Mouse (Mus musculus): ENCODE data around the gene Cdyl2. TPM values are rescaled to one million over a fixed set of nuclear protein-coding genes. Genes with fewer than 3 reads are reported as not detected.

Gene Cdyl2
- total and polyA plus RNA-seq, 3 experiments = not detected

GRCm38 (mm10) chr8:116524915-116525314 lies 207.9 kb downstream of the Cdyl2 start:
- no peak for DNase-seq (ENCODE audit: low read depth, low spot score)
- H3K79me2 ChIP-seq (ENCODE audit: control insufficient read depth, insufficient read depth, low read length, poor library complexity) = no peaks in the 10 kb centered on the region
- no peak for TF ChIP-seq ZKSCAN1 (IDR thresholded peaks at IDR 0.05; ENCODE audit: low read depth, low read length)
- TF ChIP-seq RAD21 (IDR thresholded peaks at IDR 0.05; ENCODE audit: low read depth, low read length) = no peak
- TF ChIP-seq JUND (IDR thresholded peaks at IDR 0.05; ENCODE audit: low read depth, low read length) = no peak
- TF ChIP-seq MAFK (IDR thresholded peaks at IDR 0.05; ENCODE audit: borderline replicate concordance, low read depth, low read length) = no peak
- TF ChIP-seq CHD2 (IDR thresholded peaks at IDR 0.05; ENCODE audit: low read length) = no peak
- TF ChIP-seq ZC3H11A (IDR thresholded peaks at IDR 0.05; ENCODE audit: low read depth, low read length) = no peak
- no peak for TF ChIP-seq RCOR1 (IDR thresholded peaks at IDR 0.05; ENCODE audit: low read depth, low read length)
- no peak for TF ChIP-seq TAL1 (IDR thresholded peaks at IDR 0.05; ENCODE audit: low read length)
- TF ChIP-seq NRF1 (IDR thresholded peaks at IDR 0.05; ENCODE audit: insufficient read depth, low read depth, low read length, poor library complexity, severe bottlenecking) = no peak
- TF ChIP-seq UBTF (IDR thresholded peaks at IDR 0.05; ENCODE audit: borderline replicate concordance, insufficient read depth, low read depth, low read length) = no peak
- TF ChIP-seq GABPA (IDR thresholded peaks at IDR 0.05; ENCODE audit: low read depth, low read length) = no peak
- TF ChIP-seq POLR2A (IDR thresholded peaks at IDR 0.05; ENCODE audit: control insufficient read depth in 1 of 2, insufficient read depth in 1 of 2, low read depth in 1 of 2, low read length in 2 of 2, poor library complexity in 1 of 2) = no peak
- no peak for TF ChIP-seq ZNF384 (IDR thresholded peaks at IDR 0.05; ENCODE audit: low read depth, low read length)
- TF ChIP-seq MYB (IDR thresholded peaks at IDR 0.05; ENCODE audit: low read depth, low read length) = no peak
- no peak for TF ChIP-seq EP300 (IDR thresholded peaks at IDR 0.05; ENCODE audit: low read depth in 1 of 2, low read length in 2 of 2)
- TF ChIP-seq CHD1 (IDR thresholded peaks at IDR 0.05; ENCODE audit: low read depth, low read length) = no peak
- TF ChIP-seq TCF12 (IDR thresholded peaks at IDR 0.05; ENCODE audit: low read depth, low read length) = no peak
- TF ChIP-seq MAZ (IDR thresholded peaks at IDR 0.05; ENCODE audit: low read depth, low read length) = no peak
- no peak for TF ChIP-seq MYC (IDR thresholded peaks at IDR 0.05; ENCODE audit: low read depth, low read length)
- no peaks in the 10 kb centered on the region for H3K36me3 ChIP-seq (ENCODE audit: control insufficient read depth in 1 of 2, insufficient read depth in 2 of 2, low read length in 2 of 2)
- no peak overlapping the region for H3K4me3 ChIP-seq (ENCODE audit: control insufficient read depth in 1 of 2, insufficient read depth in 1 of 2, low read depth in 2 of 2, low read length in 2 of 2)
- no peak overlapping the region for H3K9ac ChIP-seq (ENCODE audit: control insufficient read depth, low read depth, low read length, poor library complexity, severe bottlenecking)
- H3K27ac ChIP-seq (ENCODE audit: control insufficient read depth, low read depth, low read length) = no peak overlapping the region
- no peaks in the 10 kb centered on the region for H3K4me1 ChIP-seq (ENCODE audit: control insufficient read depth in 1 of 2, insufficient read depth in 2 of 2, low read length in 2 of 2)
- H3K27me3 ChIP-seq (ENCODE audit: control insufficient read depth in 1 of 2, insufficient read depth in 2 of 2, low read length in 2 of 2) = no peaks in the 10 kb centered on the region
- no peaks in the 10 kb centered on the region for H3K9me3 ChIP-seq (replicated peaks; ENCODE audit: insufficient read depth, low read length)

Other genes with a start within 250 kb of the Cdyl2 start
- not detected in 2 replicates for gene Dynlrb2, start 228.0 kb downstream of the Cdyl2 start, total RNA-seq (2012; rRNA removed)
- not detected for gene Dynlrb2, start 228.0 kb downstream of the Cdyl2 start, polyA plus RNA-seq (2012; ENCODE audit: insufficient read depth in 1 of 2, insufficient read length in 2 of 2, low read depth in 1 of 2, low replicate concordance in 2 of 2, missing spikeins in 1 of 2)
- 60.2 and 65.4 TPM in 2 replicates for gene Cmc2, start 188.5 kb upstream of the Cdyl2 start, total RNA-seq (2012; rRNA removed)
- 100 to 1,000 TPM in 1 of 2 experiments, not detected in 1; 111 TPM for gene Cmc2, start 188.5 kb upstream of the Cdyl2 start, polyA plus RNA-seq (2012; ENCODE audit: insufficient read depth in 1 of 2, insufficient read length in 2 of 2, low read depth in 1 of 2, low replicate concordance in 2 of 2, missing spikeins in 1 of 2)
- 39.6 and 41.8 TPM in 2 replicates for gene Cenpn, start 188.7 kb upstream of the Cdyl2 start, total RNA-seq (2012; rRNA removed)
- 10 to 100 TPM in 1 of 2 experiments, not detected in 1; 59.5 TPM for gene Cenpn, start 188.7 kb upstream of the Cdyl2 start, polyA plus RNA-seq (2012; ENCODE audit: insufficient read depth in 1 of 2, insufficient read length in 2 of 2, low read depth in 1 of 2, low replicate concordance in 2 of 2, missing spikeins in 1 of 2)
- 17.3 and 19.7 TPM in 2 replicates for gene Atmin, start 210.4 kb upstream of the Cdyl2 start, total RNA-seq (2012; rRNA removed)
- 10 to 100 TPM in 1 of 2 experiments, not detected in 1; 34.5 TPM for gene Atmin, start 210.4 kb upstream of the Cdyl2 start, polyA plus RNA-seq (2012; ENCODE audit: insufficient read depth in 1 of 2, insufficient read length in 2 of 2, low read depth in 1 of 2, low replicate concordance in 2 of 2, missing spikeins in 1 of 2)
- gene 1700030J22Rik, start 246.0 kb upstream of the Cdyl2 start, total RNA-seq (2012; rRNA removed) = 0.15 and 0.16 TPM in 2 replicates
- under 1 TPM in 1 of 2 experiments, not detected in 1; 0.38 TPM for gene 1700030J22Rik, start 246.0 kb upstream of the Cdyl2 start, polyA plus RNA-seq (2012; ENCODE audit: insufficient read depth in 1 of 2, insufficient read length in 2 of 2, low read depth in 1 of 2, low replicate concordance in 2 of 2, missing spikeins in 1 of 2)

All from MEL (cell line).